Comparison of ENCODE assay signal across 17 mouse cellular contexts in the genomic region with DNA sequence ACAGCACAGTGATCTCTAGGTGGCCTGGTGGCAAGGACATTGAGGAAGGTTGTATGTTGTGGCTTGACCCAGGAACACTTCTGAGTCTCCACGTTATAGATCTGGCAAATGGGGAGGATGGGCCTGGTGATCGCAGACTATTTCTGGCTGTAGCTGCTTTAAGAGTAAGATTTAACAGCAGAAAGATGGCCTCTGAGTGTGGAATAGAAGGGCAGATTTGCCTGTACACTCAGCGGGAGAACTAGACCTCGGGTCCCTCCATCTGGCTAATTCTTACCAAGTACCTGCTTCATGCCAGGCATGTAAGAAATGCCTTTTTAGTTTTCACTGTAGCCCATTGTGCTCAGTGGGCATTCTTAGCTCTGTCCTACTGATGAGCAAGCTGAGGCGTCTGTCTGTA. TPM values are rescaled to one million over a fixed set of nuclear protein-coding genes. Genes with fewer than 3 reads are reported as not detected.
DNase-seq lines count a peak whose midpoint lies in the region; ATAC-seq and TF ChIP-seq lines count a peak whose summit lies in the region.
"Had no signal": no experiment of that assay in that cellular context is flagged by ENCODE, and none has a peak within 500 bp of the region (broad histone marks: within the 10 kb centered on the region; RNA-seq: fewer than 3 reads in every experiment).

No protein-coding gene starts in this region.

- TF ChIP-seq CTCF in forebrain, postnatal 0 days (IDR thresholded peaks at IDR 0.05; ENCODE audit: low read depth): no peak

- H3K4me3 ChIP-seq in forebrain, embryonic 13.5 days: 0 out of 2 replicates have a peak overlapping the region, but pooled peaks have one; percentile 2
- H3K4me3 ChIP-seq in forebrain, embryonic 10.5 days: no peak overlapping the region
- no peak overlapping the region for H3K4me3 ChIP-seq in neural tube, embryonic 12.5 days
- H3K4me3 ChIP-seq in forebrain, postnatal 0 days (ENCODE audit: low read depth, low read length): no peak overlapping the region
- H3K4me3 ChIP-seq: gastrocnemius, adult 2 months; heart, embryonic 12.5 days; liver, embryonic 13.5 days had no signal

- H3K27me3 ChIP-seq in forebrain, embryonic 13.5 days: no peaks in the 10 kb centered on the region
- no peaks in the 10 kb centered on the region for H3K27me3 ChIP-seq in forebrain, embryonic 10.5 days (ENCODE audit: poor library complexity, severe bottlenecking)
- H3K27me3 ChIP-seq in neural tube, embryonic 12.5 days (replicated peaks): no peaks in the 10 kb centered on the region
- H3K27me3 ChIP-seq in forebrain, postnatal 0 days (ENCODE audit: insufficient read depth, low read length): no peaks in the 10 kb centered on the region
- H3K27me3 ChIP-seq: heart, embryonic 12.5 days had no signal

- 0 out of 2 replicates have a peak overlapping the region, but pooled peaks have one; percentile 2 for H3K9ac ChIP-seq in forebrain, embryonic 13.5 days
- H3K9ac ChIP-seq in neural tube, embryonic 12.5 days: no peak overlapping the region
- H3K9ac ChIP-seq in forebrain, postnatal 0 days: 0 out of 2 replicates have a peak overlapping the region, but pooled peaks have one; percentile 18
- H3K9ac ChIP-seq: heart, embryonic 12.5 days; liver, embryonic 13.5 days had no signal

- H3K9me3 ChIP-seq in forebrain, embryonic 13.5 days (replicated peaks): no peaks in the 10 kb centered on the region
- no peaks in the 10 kb centered on the region for H3K9me3 ChIP-seq in forebrain, embryonic 10.5 days
- H3K9me3 ChIP-seq in neural tube, embryonic 12.5 days: no peaks in the 10 kb centered on the region
- H3K9me3 ChIP-seq in forebrain, postnatal 0 days (ENCODE audit: low read length): no peaks in the 10 kb centered on the region
- H3K9me3 ChIP-seq: G1E; heart, embryonic 12.5 days; liver, embryonic 13.5 days had no signal

- H3K27ac ChIP-seq in forebrain, embryonic 13.5 days: no peak overlapping the region
- no peak overlapping the region for H3K27ac ChIP-seq in forebrain, embryonic 10.5 days
- H3K27ac ChIP-seq in neural tube, embryonic 12.5 days: no peak overlapping the region
- no peak overlapping the region for H3K27ac ChIP-seq in forebrain, postnatal 0 days (ENCODE audit: low read depth, low read length)
- H3K27ac ChIP-seq: kidney, postnatal 0 days; liver, embryonic 13.5 days had no signal

- H3K4me1 ChIP-seq in forebrain, embryonic 13.5 days: peaks cover 95% of the 10 kb centered on the region
- peaks cover 64% of the 10 kb centered on the region for H3K4me1 ChIP-seq in forebrain, embryonic 10.5 days
- peaks cover 86% of the 10 kb centered on the region for H3K4me1 ChIP-seq in neural tube, embryonic 12.5 days
- H3K4me1 ChIP-seq in forebrain, postnatal 0 days (ENCODE audit: insufficient read depth): peaks cover 35% of the 10 kb centered on the region

- no peak for DNase-seq in forebrain, embryonic 10.5 days (ENCODE audit: extremely low spot score, low spot score)
- DNase-seq in neural tube, embryonic 10.5 days (ENCODE audit: extremely low spot score, low spot score): no peak
- no peak for DNase-seq in forebrain, postnatal 0 days
- no peak for DNase-seq in left cerebral cortex, postnatal 25 days (ENCODE audit: low spot score in 2 of 2)
- DNase-seq: cerebellum, adult 11 months; gastrocnemius, adult 2 months; heart, postnatal 36 days; layer of hippocampus, postnatal 36 days; left cerebral cortex, postnatal 4 days; liver, embryonic 13.5 days had no signal

- H3K36me3 ChIP-seq in forebrain, embryonic 13.5 days (ENCODE audit: poor library complexity, severe bottlenecking): peaks cover 88% of the 10 kb centered on the region
- peaks cover 95% of the 10 kb centered on the region for H3K36me3 ChIP-seq in forebrain, embryonic 10.5 days (replicated peaks)
- H3K36me3 ChIP-seq in neural tube, embryonic 12.5 days: peaks cover 81% of the 10 kb centered on the region
- peaks cover 25% of the 10 kb centered on the region for H3K36me3 ChIP-seq in forebrain, postnatal 0 days (ENCODE audit: insufficient read depth)
- H3K36me3 ChIP-seq: G1E; liver, embryonic 13.5 days had no signal

- 86% methylated on average over 5 of the region's 5 CpGs for WGBS in forebrain, embryonic 13.5 days
- 93% methylated on average over 5 of the region's 5 CpGs for WGBS in forebrain, embryonic 10.5 days
- WGBS in neural tube, embryonic 12.5 days: 93% methylated on average over 5 of the region's 5 CpGs
- 80% methylated on average over 5 of the region's 5 CpGs for WGBS in forebrain, postnatal 0 days

- peak overlapping the region; percentile 100 for H3K4me2 ChIP-seq in forebrain, embryonic 13.5 days
- peak overlapping the region; percentile 94 for H3K4me2 ChIP-seq in neural tube, embryonic 12.5 days (replicated peaks)
- H3K4me2 ChIP-seq in forebrain, postnatal 0 days (ENCODE audit: low read depth): no peak overlapping the region
- H3K4me2 ChIP-seq: heart, embryonic 12.5 days; liver, embryonic 13.5 days had no signal

- no peak for ATAC-seq in forebrain, embryonic 13.5 days
- no peak for ATAC-seq in neural tube, embryonic 12.5 days (ENCODE audit: low FRiP score, low read depth)
- ATAC-seq in forebrain, postnatal 0 days: no peak
- ATAC-seq in CD4-positive, CD25-positive, alpha-beta regulatory T cell, adult 4 months: no peak
- ATAC-seq: intestine, postnatal 0 days had no signal

- intact Hi-C loops in left cerebral cortex, postnatal 25 days (cut with DNase I): no loop called here

RNA-seq across cellular contexts. Expression of a gene that starts 6.4 kb away (rescaled TPM):
- 212 and 215 TPM in 2 replicates for polyA plus RNA-seq in forebrain, embryonic 13.5 days (2015; fragmentation: Nextera tagmentation; extraction: Ambion mirVana)
- 79.1 and 83.0 TPM in 2 replicates for polyA plus RNA-seq in forebrain, embryonic 10.5 days (2016; fragmentation: Nextera tagmentation; extraction: Ambion mirVana)
- 322 and 342 TPM in 2 replicates for polyA plus RNA-seq in neural tube, embryonic 12.5 days (2016; fragmentation: Nextera tagmentation; extraction: Ambion mirVana)
- 445 and 497 TPM in 2 replicates for total RNA-seq in forebrain, postnatal 0 days (2014; rRNA removed)
- 204 and 224 TPM in 2 replicates for polyA plus RNA-seq in forebrain, postnatal 0 days (2015; fragmentation: Nextera tagmentation; extraction: Ambion mirVana)
- polyA plus RNA-seq in CD4-positive, CD25-positive, alpha-beta regulatory T cell, adult 4 months (2017; shearing (Covaris generic)): 1 to 10 TPM; 2.7 to 5.0 TPM
- 10 to 100 TPM; 75.6 to 82.4 TPM for total RNA-seq in left cerebral cortex, postnatal 25 days (2021)

Comparison
In these comparisons a context has a peak if more than half of its experiments do, and no peak if none do; other contexts are left out.
1. RNA of a gene that starts 6.4 kb away (polyA plus RNA-seq): 322 to 342 TPM in neural tube, embryonic 12.5 days, 212 to 215 TPM in forebrain, embryonic 13.5 days, 204 to 224 TPM in forebrain, postnatal 0 days and 79.1 to 83.0 TPM in forebrain, embryonic 10.5 days; 2.7 to 5.0 TPM in CD4-positive, CD25-positive, alpha-beta regulatory T cell, adult 4 months; every median in the first group is over 10 times any median in the second.